Mouse (Mus musculus) erythroid progenitor cell, adult 5-6 weeks (primary cell): Measurements from ENCODE around the gene Prss33. TPM values are rescaled to one million over a fixed set of nuclear protein-coding genes. Genes with fewer than 3 reads are reported as not detected.
"Not testable (repeated sequence)": the region's sequence is repeated elsewhere in the genome, so short reads cannot be mapped to it uniquely, and the experiment has no call there.

Experiments used
- ATAC-seq: replicated peaks from 2 replicates; pipeline ENCODE4 v1.8.0; 2016; ENCODE audit warnings: moderate number of reproducible peaks, mild to moderate bottlenecking, moderate TSS enrichment, inconsistent platforms; ENCODE audit not compliant: poor library complexity, low FRiP score, severe bottlenecking
- total RNA-seq, 2 experiments: library from RNA; stranded (forward) in 1 of 2; stranded (reverse) in 1 of 2; fragments of 150-400 nt in 1 of 2; fragments of 186-747, 209-891 nt in 1 of 2; gene quantifications; 2 replicates each; pipeline versions ENCODE4 v1.2.3 to v1.2.4; 2015 to 2017; ENCODE audit warnings: low replicate concordance in 2 of 2

The Prss33 gene
- total RNA-seq (2015; ENCODE audit: low replicate concordance) (not detected in 2 replicates), total RNA-seq (2017; ENCODE audit: low replicate concordance) (not detected in 2 replicates)

DNA sequence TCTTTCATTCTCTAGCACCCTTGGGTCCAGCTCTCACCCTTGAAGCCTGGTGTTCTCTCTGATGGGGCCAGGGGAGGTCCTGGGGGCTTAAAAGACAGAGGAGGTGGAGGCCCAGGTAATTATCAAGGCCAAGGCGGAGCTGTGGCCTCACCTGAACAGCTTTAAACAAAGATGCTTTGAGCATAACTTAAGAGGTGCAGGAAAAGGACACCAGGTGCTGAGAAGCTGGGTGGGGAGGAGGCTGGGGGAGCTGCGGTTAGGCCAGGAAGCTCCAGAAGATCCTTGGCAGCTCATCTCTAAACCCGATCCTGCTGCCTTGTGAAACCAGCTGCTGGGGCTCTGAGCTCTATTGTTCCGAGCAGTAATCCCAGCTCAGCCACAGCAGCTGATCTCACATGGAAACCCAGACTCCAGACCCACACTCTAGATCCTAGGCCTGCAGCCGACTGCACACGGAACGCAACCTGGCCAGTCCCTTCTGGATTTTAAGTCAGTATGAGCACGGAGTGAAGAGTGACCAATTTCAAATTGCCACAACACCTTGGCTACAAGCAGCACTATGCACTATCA is at the start of gene Prss33:
Gene Prss33, minus strand, starts transcription at position 51 of the 570 bp plus-strand sequence.
- no peak for ATAC-seq

- ATAC-seq = not testable (repeated sequence)
Measured at GRCm38 (mm10) chr17:23880576-23880975, 44.7 kb upstream of the Prss33 start, which contains the start of the genes Dcpp1 and Dcpp2. Gene Dcpp1 (plus strand): TSS chr17:23880876. Gene Dcpp2 (plus strand): TSS chr17:23880880.

DNA sequence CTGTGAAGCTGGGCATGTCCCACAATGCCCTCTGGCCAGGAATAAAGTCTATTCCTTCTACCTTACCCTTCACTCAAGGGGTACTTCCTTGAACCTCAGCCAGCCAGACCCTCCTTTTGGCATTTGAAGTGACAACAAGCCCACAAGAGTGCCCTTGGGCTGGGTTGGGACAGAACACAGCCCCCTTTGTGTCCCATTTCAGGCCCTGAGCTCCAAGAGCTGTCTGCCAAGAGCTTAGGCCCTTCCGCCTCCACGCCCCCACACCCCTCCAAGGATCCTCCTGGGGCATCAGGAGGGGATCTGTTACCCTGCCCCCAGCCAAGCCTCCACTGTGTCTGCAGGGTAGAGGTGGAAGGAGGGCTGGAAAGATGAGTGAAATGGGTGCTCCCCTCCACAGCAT is 41.3 kb upstream of the Prss33 start:
- ATAC-seq = no peak

DNA sequence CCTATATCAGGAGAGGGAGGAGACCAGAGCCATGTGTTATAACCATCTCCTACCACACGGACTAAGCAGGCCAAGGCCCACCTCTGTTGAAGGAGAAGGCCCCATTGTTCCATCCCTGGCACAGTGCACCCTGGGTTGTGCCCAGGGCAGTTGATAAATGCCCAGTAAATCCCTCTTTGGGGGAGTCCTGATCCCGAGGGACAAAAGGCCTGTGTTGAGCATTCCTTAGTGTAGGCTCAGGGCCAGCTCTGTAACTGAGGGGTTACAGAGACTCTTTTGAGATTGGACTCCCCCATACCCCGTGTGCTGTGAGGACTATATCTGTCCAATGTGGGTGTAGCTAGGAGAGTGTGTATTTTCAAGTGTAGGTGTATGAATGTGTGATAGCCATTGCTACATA is 40.9 kb upstream of the Prss33 start:
- ATAC-seq = no peak

GRCm38 (mm10) chr17:23873884-23874856 is 38.3 kb upstream of the Prss33 start:
- no peak for ATAC-seq

GRCm38 (mm10) chr17:23868513-23868912 is 32.7 kb upstream of the Prss33 start:
- no peak for ATAC-seq

- no peak for ATAC-seq
Measured at GRCm38 (mm10) chr17:23867756-23868155, 31.9 kb upstream of the Prss33 start, which contains the start of gene Prss21. Gene Prss21 (plus strand): TSS chr17:23868056.

DNA sequence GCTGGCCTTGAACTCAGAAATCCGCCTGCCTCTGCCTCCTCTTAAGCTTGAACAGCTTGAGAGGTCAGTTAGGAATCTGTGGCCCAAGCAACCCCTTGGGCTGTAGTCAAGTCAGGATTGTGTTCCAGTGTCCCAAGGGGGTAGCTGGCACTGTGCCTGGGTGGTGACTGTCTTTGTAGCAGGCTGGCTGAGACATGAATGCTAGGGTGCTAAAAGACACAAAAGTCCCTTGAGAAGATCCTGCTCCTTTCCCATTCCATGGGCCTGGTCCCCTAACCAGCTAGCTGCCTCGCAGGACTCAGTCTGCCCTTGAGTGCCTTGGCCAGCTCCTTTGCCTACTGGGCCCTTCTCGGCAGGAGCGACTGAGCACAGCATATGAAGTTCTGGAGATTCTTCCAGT is 27.1 kb upstream of the Prss33 start:
- no peak for ATAC-seq

- no peak for ATAC-seq
Measured at GRCm38 (mm10) chr17:23857913-23858312, 22.1 kb upstream of the Prss33 start.

- no peak for ATAC-seq
Measured at GRCm38 (mm10) chr17:23857193-23857592, 21.3 kb upstream of the Prss33 start.

DNA sequence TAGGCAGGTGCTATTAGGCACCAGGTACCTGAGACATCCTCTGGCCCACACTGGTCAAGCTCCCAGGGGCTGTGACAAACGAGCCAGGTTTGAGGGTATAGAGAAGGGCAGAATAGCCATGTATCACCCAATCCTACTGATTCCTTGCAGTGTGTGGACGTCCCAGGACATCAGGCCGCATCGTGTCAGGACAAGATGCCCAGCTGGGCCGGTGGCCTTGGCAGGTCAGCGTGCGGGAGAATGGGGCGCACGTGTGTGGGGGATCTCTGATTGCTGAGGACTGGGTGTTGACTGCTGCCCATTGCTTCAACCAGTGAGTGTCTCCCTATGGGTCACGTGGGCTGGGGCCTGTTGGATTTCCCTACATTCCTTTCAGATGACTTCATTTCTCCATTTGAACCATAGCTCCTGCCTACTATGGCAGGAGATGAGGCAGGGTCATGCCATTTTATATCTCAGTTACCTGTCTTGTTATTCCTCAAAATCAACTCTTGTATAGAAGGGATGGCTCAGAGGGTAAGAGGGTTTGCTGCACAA is 18.4 kb upstream of the Prss33 start:
- ATAC-seq = no peak

GRCm38 (mm10) chr17:23853292-23853691 is 17.4 kb upstream of the Prss33 start:
- ATAC-seq = peak; percentile 80

DNA sequence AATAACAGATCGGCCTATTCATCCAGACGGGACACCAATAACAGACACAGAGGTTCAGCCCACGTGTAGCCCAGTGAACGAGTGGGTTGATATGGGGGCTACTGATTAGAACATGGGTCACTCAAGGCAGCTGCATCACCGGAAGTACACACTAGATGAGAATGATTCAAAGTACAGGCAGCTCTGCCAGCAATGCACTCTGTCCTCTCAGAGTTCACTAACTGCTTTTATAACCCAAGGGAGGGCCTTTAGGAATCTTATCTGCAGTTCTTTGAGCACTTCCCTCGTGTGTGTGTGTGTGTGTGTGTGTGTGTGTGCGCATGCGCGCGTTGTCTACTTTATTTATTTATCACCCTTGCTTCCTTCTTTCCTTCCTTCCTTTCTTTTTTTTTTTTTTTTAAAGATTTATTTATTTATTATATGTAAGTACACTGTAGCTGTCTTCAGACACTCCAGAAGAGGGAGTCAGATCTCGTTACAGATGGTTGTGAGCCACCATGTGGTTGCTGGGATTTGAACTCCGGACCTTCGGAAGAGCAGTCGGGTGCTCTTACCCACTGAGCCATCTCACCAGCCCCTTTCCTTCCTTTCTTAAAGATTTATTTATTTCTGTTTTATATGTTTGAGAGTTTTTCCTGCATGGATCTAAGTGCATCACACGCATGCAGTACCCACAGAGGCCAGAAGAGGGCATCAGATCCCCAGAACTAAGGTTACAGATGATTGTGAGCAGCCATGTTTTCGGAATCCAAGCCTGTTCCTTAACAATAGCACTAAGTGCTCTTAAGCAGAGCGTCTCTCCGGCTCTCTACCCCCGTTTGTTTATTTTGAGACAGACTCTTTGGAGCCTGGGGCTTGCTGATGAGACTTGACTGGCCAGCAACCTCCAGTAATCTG is 15.2 kb upstream of the Prss33 start:
- ATAC-seq = no peak

DNA sequence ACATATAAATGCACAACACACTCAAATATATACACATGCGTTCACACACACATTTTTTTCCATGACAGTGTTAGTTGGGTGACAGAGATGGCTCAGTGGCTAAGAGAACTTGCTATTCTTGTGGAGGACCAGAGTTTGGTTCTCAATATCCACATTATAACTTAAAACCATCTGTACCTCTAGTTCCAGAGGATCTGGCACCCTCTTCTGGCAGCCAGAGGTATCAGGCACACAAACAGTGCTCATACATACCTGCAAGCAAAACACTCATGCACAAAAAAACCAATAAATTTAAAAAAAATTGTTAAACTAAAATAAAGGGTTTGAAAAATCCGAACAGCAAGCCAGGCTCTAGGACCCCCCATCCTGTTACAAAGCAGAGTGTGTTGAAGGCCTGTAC is 14.2 kb upstream of the Prss33 start:
- no peak for ATAC-seq

- ATAC-seq = peak; percentile 60
Measured at GRCm38 (mm10) chr17:23843812-23844273, 8.0 kb upstream of the Prss33 start, which contains the start of the genes Prss32 and Prss41. Gene Prss32 (plus strand): TSS chr17:23843855. Gene Prss41 (minus strand): TSS chr17:23844172.

GRCm38 (mm10) chr17:23843141-23843811 is 7.4 kb upstream of the Prss33 start:
- no peak for ATAC-seq

- ATAC-seq = peak; percentile 71
Measured at GRCm38 (mm10) chr17:23841145-23841544, 5.3 kb upstream of the Prss33 start.

DNA sequence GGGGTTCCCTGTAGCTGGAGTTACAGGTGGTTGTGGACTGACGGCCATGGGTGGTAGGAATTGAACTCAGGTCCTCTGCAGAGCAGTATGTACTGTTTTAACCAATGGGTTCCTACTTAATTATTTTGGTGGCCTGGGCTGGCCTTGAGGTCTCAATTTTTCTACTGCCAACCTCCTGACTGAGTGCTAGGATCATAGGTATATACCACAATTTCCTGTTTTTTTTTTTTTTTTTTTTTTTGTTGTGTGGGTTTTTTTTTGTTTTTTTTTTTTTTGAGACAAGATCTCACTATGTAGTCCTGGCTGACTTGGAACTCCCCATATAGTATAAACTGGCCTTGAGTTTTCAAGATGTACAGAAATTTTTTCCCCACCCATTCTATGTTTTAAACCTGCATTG is 4.7 kb downstream of the Prss33 start:
- no peak for ATAC-seq
